Mouse (Mus musculus): ENCODE results near the gene Hexim1.

Gene Hexim1

DNA sequence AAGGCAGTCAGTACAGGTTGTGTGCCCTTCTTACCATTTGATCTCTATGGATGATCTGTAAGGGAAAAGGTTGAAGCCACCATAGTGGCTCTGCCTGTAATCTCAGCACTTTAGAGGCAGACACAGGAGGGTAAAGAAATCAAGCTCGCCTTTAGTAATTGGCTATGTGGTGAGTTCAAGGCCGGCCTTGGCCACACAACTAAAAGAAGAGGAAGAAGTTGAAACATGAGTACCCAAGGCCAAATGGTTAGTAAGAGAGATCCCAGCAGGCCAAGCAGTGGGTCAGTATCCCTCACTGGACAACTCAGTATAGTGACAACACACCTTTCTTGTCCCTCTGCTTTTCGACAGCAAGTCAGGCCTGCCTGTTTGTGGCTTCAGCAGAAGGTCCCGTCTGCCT is 33.7 kb downstream of the Hexim1 start:
- DNase-seq (ENCODE audit: low spot score in 2 of 2): no peak

GRCm38 (mm10) chr11:103158621-103159478 is 42.8 kb downstream of the Hexim1 start:
- peak; percentile 93 to 99 for DNase-seq (ENCODE audit: low spot score in 2 of 2)

- DNase-seq (ENCODE audit: low spot score in 2 of 2): no peak
These were observed 44.7 kb downstream of the Hexim1 start for GRCm38 (mm10) chr11:103160738-103161137.

DNA sequence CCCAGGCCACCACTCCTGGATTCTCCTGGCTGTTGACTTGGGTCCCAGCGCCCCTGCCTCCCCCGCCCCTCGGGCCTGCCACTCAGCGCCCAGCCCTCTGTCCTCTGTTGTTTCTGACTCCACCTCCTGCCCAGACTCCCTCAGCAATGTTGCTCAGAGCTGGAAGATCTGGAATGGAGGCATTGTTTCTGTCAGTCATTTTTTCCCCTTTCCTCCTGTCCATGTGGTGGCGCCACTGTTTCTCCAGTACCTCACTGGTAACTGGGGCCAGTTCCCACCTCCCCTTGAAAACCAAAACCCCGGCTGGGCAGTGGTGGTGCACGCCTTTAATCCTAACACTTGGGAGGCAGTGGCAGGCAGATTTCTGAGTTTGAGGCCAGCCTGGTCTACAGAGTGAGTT is 45.4 kb downstream of the Hexim1 start:
- DNase-seq (ENCODE audit: low spot score in 2 of 2): peak in 1 of 2 experiments; percentile 13

- peak in 1 of 2 experiments; percentile 37 for DNase-seq (ENCODE audit: low spot score in 2 of 2)
These were observed 46.1 kb downstream of the Hexim1 start for GRCm38 (mm10) chr11:103162132-103162531.

- DNase-seq (ENCODE audit: low spot score in 2 of 2): peak; percentile 24 to 60
These were observed 48.4 kb downstream of the Hexim1 start for GRCm38 (mm10) chr11:103164391-103164790.

DNA sequence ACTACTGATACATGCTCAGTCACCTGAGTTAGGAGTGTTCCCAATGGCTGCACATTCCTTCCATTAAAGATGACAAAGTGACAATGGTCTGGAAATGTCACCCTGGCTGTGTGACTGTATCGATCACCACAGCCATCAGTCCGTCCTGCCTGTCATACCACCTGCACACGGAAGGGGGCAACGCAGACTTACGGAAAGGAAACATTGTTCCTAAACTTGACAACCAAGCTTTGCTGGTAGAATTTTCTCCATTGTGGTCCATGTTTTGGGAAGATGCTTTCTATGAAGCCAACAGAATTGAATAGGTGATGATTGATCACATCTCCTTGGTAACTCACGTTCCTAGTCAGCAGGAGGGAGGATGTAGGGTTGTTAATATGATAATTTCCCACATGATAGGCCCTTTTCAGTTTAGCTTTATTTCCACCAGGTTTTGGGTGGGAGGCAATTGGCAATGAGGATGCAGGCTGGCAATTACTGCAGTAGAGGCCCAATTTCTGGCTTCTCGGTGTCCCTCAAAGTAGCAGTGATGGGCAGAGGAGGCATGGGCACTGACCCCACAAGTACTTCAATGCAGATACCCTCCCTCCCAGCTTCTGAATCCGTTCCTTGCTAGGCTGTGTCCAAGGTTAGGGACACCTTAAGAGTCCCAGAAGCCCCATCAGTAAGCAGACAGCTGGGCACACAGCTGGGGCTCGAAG is 52.8 kb downstream of the Hexim1 start:
- DNase-seq (ENCODE audit: low spot score in 2 of 2): peak; percentile 73 to 84
